Mouse (Mus musculus) heart, embryonic 16.5 days (tissue): ENCODE results near the gene Zfp60. TPM values are rescaled to one million over a fixed set of nuclear protein-coding genes. Genes with fewer than 3 reads are reported as not detected.
A peak's percentile ranks its signal among the peaks of the same experiment; 100 is the strongest.
"Not testable (repeated sequence)": the region's sequence is repeated elsewhere in the genome, so short reads cannot be mapped to it uniquely, and the experiment has no call there.

Source experiments
- ATAC-seq: fragments of 200-750 bp; cut with Nextera tagmentation; replicated peaks from 2 replicates; pipeline ENCODE4 v1.8.0; 2017; ENCODE audit warnings: moderate number of reproducible peaks; ENCODE audit not compliant: insufficient read depth, low FRiP score; ENCODE audit errors: extremely low read depth
- H3K27ac ChIP-seq: fragments of 300-500 bp; sonication (generic); 2 replicates; pipeline ENCODE4 v1.5.1; 2014; ENCODE audit warnings: mild to moderate bottlenecking, low read length, control low read depth, moderate library complexity
- H3K27me3 ChIP-seq: fragments of 300-500 bp; sonication (generic); 2 replicates; pipeline ENCODE4 v1.6.1; 2014; ENCODE audit warnings: low read length, mixed read lengths; ENCODE audit not compliant: control insufficient read depth, insufficient read depth
- H3K36me3 ChIP-seq: fragments of 300-500 bp; sonication (generic); 2 replicates; pipeline ENCODE4 v1.6.1; 2014; ENCODE audit not compliant: control insufficient read depth, insufficient read depth
- H3K4me1 ChIP-seq: fragments of 300-500 bp; sonication (generic); 2 replicates; pipeline ENCODE4 v1.6.1; 2014; ENCODE audit warnings: low read length, mixed read lengths; ENCODE audit not compliant: control insufficient read depth, insufficient read depth
- H3K4me2 ChIP-seq: fragments of 300-500 bp; sonication (generic); 2 replicates; pipeline ENCODE4 v1.6.1; 2014; ENCODE audit warnings: low read depth, mild to moderate bottlenecking, control low read depth, low read length
- H3K4me3 ChIP-seq: fragments of 300-500 bp; sonication (generic); 2 replicates; pipeline ENCODE4 v1.5.1; 2014; ENCODE audit warnings: mild to moderate bottlenecking, control low read depth, low read length
- H3K9ac ChIP-seq: fragments of 300-500 bp; sonication (generic); 2 replicates; pipeline ENCODE4 v1.6.1; 2014; ENCODE audit warnings: low read length, control low read depth
- H3K9me3 ChIP-seq: fragments of 300-500 bp; sonication (generic); replicated peaks from 2 replicates; pipeline ENCODE4 v1.6.1; 2016; ENCODE audit warnings: low read length; ENCODE audit not compliant: control insufficient read depth
- WGBS: fragments of 180-500 bp; shearing (Covaris S2); extraction: QIAGEN DNeasy Blood & Tissue Kit; methylation state at CpG from one replicate; pipeline ENCODE4 v1.1.7; 2014; 5-methylcytosine and 5-hydroxymethylcytosine counted together
- polyA plus RNA-seq: library from polyadenylated mRNA; unstranded; fragments of >200 nt; fragmentation: Nextera tagmentation; extraction: Ambion mirVana; gene quantifications from 2 replicates; pipeline ENCODE4 v1.2.1, GENCODE M21; 2015

Zfp60 gene
- polyA plus RNA-seq, 1 experiment from 2014 or later = 19.8 TPM

GRCm38 (mm10) chr7:27756351-27757047, 25.3 kb downstream of the Zfp60 start:
- Histone ChIP-seq H3K4me3 (no peak overlapping the region), H3K36me3 (peaks cover under 1% of the 10 kb centered on the region), H3K27me3 (no peaks in the 10 kb centered on the region), H3K9me3 (no peaks in the 10 kb centered on the region), H3K9ac (no peak overlapping the region), H3K4me1 (no peaks in the 10 kb centered on the region), H3K4me2 (no peak overlapping the region), H3K27ac (no peak overlapping the region)
- ATAC-seq = no peak
- 31% methylated on average over 5 of the region's 5 CpGs for WGBS

GRCm38 (mm10) chr7:27757048-27757375, 25.8 kb downstream of the Zfp60 start:
- Histone ChIP-seq H3K36me3 (no peaks in the 10 kb centered on the region; the same call in 1 of the 2 replicates), H3K9me3 (no peaks in the 10 kb centered on the region), H3K27me3 (no peaks in the 10 kb centered on the region), H3K27ac (no peak overlapping the region), H3K4me1 (no peaks in the 10 kb centered on the region), H3K4me3 (no peak overlapping the region), H3K9ac (no peak overlapping the region), H3K4me2 (no peak overlapping the region)
- 81% methylated on average over 3 of the region's 3 CpGs for WGBS
- ATAC-seq = no peak

- H3K27ac ChIP-seq = no peak overlapping the region
- H3K4me1 ChIP-seq = peaks cover 2% of the 10 kb centered on the region; the same call in 1 of the 2 replicates
- H3K9ac ChIP-seq = no peak overlapping the region
- peaks cover 3% of the 10 kb centered on the region; the same call in 1 of the 2 replicates for H3K27me3 ChIP-seq
- peak overlapping the region; percentile 51 for H3K4me2 ChIP-seq
- 7% methylated on average over 17 of the region's 17 CpGs for WGBS
- H3K36me3 ChIP-seq = no peaks in the 10 kb centered on the region
- no peaks in the 10 kb centered on the region for H3K9me3 ChIP-seq
- no peak for ATAC-seq
- H3K4me3 ChIP-seq = peak overlapping the region; percentile 23
Measured at GRCm38 (mm10) chr7:27765176-27765886, 34.1 kb downstream of the Zfp60 start.

- no peak overlapping the region for H3K4me2 ChIP-seq
- H3K36me3 ChIP-seq = no peaks in the 10 kb centered on the region
- no peak overlapping the region for H3K9ac ChIP-seq
- no peaks in the 10 kb centered on the region for H3K4me1 ChIP-seq
- H3K9me3 ChIP-seq = peaks cover 12% of the 10 kb centered on the region
- no peak overlapping the region for H3K4me3 ChIP-seq
- no peaks in the 10 kb centered on the region for H3K27me3 ChIP-seq
- WGBS = 78% methylated on average over 5 of the region's 5 CpGs
- no peak for ATAC-seq
- H3K27ac ChIP-seq = no peak overlapping the region
Measured at GRCm38 (mm10) chr7:27789306-27789705, 58.1 kb downstream of the Zfp60 start.

- H3K27me3 ChIP-seq, H3K4me1 ChIP-seq, H3K9me3 ChIP-seq, ATAC-seq, H3K4me2 ChIP-seq, H3K4me3 ChIP-seq, H3K9ac ChIP-seq, H3K36me3 ChIP-seq, H3K27ac ChIP-seq: not testable (repeated sequence)
- 65% methylated on average over 2 of the region's 3 CpGs for WGBS
Measured at GRCm38 (mm10) chr7:27793865-27794264, 62.7 kb downstream of the Zfp60 start.

GRCm38 (mm10) chr7:27794566-27794965, 63.4 kb downstream of the Zfp60 start:
- Histone ChIP-seq H3K4me2 (no peak overlapping the region), H3K9me3 (peaks cover 5% of the 10 kb centered on the region; the same call in 1 of the 2 replicates), H3K36me3 (no peaks in the 10 kb centered on the region), H3K4me3 (no peak overlapping the region), H3K27me3 (no peaks in the 10 kb centered on the region), H3K27ac (no peak overlapping the region), H3K9ac (no peak overlapping the region), H3K4me1 (peaks cover 2% of the 10 kb centered on the region; the same call in 1 of the 2 replicates)
- ATAC-seq = no peak

GRCm38 (mm10) chr7:27797906-27798811, 67.0 kb downstream of the Zfp60 start:
- Histone ChIP-seq H3K27me3 (no peaks in the 10 kb centered on the region), H3K4me1 (peaks cover 2% of the 10 kb centered on the region; the same call in 1 of the 2 replicates), H3K27ac (no peak overlapping the region), H3K4me3 (no peak overlapping the region), H3K9me3 (peaks cover 5% of the 10 kb centered on the region; the same call in 1 of the 2 replicates), H3K9ac (no peak overlapping the region), H3K36me3 (no peaks in the 10 kb centered on the region), H3K4me2 (peak overlapping the region; percentile 40)
- 26% methylated on average over 8 of the region's 8 CpGs for WGBS
- peak; percentile 67 for ATAC-seq

GRCm38 (mm10) chr7:27801137-27801536, 69.9 kb downstream of the Zfp60 start:
- Histone ChIP-seq H3K9me3 (peaks cover 5% of the 10 kb centered on the region; the same call in 1 of the 2 replicates), H3K27me3 (no peaks in the 10 kb centered on the region), H3K4me2 (no peak overlapping the region), H3K27ac (no peak overlapping the region), H3K4me1 (peaks cover 6% of the 10 kb centered on the region; the same call in 1 of the 2 replicates), H3K4me3 (no peak overlapping the region), H3K9ac (no peak overlapping the region), H3K36me3 (no peaks in the 10 kb centered on the region)
- no peak for ATAC-seq
- 53% methylated on average over 2 of the region's 2 CpGs for WGBS
